Mouse (Mus musculus) CH12.LX (cell line): ENCODE results near the gene Dhrs7b. TPM values are rescaled to one million over a fixed set of nuclear protein-coding genes. Genes with fewer than 3 reads are reported as not detected.

Experiments used
- DNase-seq: peaks from one replicate; pipeline ENCODE4 v3.0.0-alpha.2; 2013; ENCODE audit errors: extremely low read depth
- H3K27ac ChIP-seq: 2 replicates; pipeline ENCODE4 v1.5.1; 2012; ENCODE audit warnings: low read depth, mild to moderate bottlenecking, control low read depth, moderate library complexity; ENCODE audit not compliant: insufficient read depth
- H3K27me3 ChIP-seq: replicated peaks from 2 replicates; pipeline ENCODE3; 2012; ENCODE audit warnings: inconsistent platforms
- H3K36me3 ChIP-seq, 2 experiments: replicated peaks in 1 of 2; 2 replicates each; pipeline versions ENCODE3 to v1.6.1; 2012; ENCODE audit warnings: inconsistent platforms in 1 of 2, low read length in 1 of 2, mild to moderate bottlenecking in 1 of 2, mixed read lengths in 1 of 2, moderate library complexity in 1 of 2; ENCODE audit not compliant: control insufficient read depth in 1 of 2, insufficient read depth in 1 of 2
- H3K4me1 ChIP-seq, 2 experiments: 2 replicates each; pipeline ENCODE4 v1.6.1; 2012; ENCODE audit warnings: inconsistent platforms in 1 of 2, moderate library complexity in 1 of 2; ENCODE audit not compliant: insufficient read depth in 2 of 2, control insufficient read depth in 1 of 2
- H3K4me2 ChIP-seq: 2 replicates; pipeline ENCODE4 v1.6.1; 2012; ENCODE audit warnings: low read depth, mild to moderate bottlenecking, control low read depth; ENCODE audit not compliant: poor library complexity, insufficient read depth, severe bottlenecking
- H3K4me3 ChIP-seq, 3 experiments: fragments of 150-350 bp in 1 of 3; sonication (generic) in 1 of 3; replicated peaks in 1 of 3; 2 replicates each; pipeline versions ENCODE3 to v1.5.1; 2011 to 2012; ENCODE audit warnings: low read depth in 2 of 3, low read length in 2 of 3, mild to moderate bottlenecking in 2 of 3, moderate library complexity in 2 of 3, control low read depth in 1 of 3, improper control_type of control experiment in 1 of 3, inconsistent platforms in 1 of 3, mixed read lengths in 1 of 3; ENCODE audit not compliant: poor library complexity in 1 of 3
- H3K79me2 ChIP-seq: replicated peaks from 2 replicates; pipeline ENCODE4 v1.6.1; 2012; ENCODE audit warnings: mild to moderate bottlenecking, moderate library complexity; ENCODE audit not compliant: control insufficient read depth, poor library complexity, insufficient read depth, severe bottlenecking; ENCODE audit errors: extremely low read depth
- H3K9ac ChIP-seq: 2 replicates; pipeline ENCODE4 v1.6.1; 2012; ENCODE audit warnings: low read depth, mild to moderate bottlenecking, control low read depth, moderate library complexity; ENCODE audit not compliant: insufficient read depth
- H3K9me3 ChIP-seq: replicated peaks from 2 replicates; pipeline ENCODE3; 2012; ENCODE audit warnings: low read length, inconsistent platforms, mixed read lengths
- BHLHE40 ChIP-seq: IDR thresholded peaks from 2 replicates; pipeline ENCODE4 v1.6.1; 2011; ENCODE audit warnings: mild to moderate bottlenecking, low read depth, low read length, improper control_type of control experiment
- CHD1 ChIP-seq: IDR thresholded peaks from 2 replicates; pipeline ENCODE4 v1.6.1; 2012; ENCODE audit warnings: low read depth, low read length, improper control_type of control experiment, inconsistent platforms
- CHD2 ChIP-seq: IDR thresholded peaks from 2 replicates; pipeline ENCODE4 v1.6.1; 2011; ENCODE audit warnings: low read length, improper control_type of control experiment
- E2F4 ChIP-seq: IDR thresholded peaks from 2 replicates; pipeline ENCODE4 v1.6.1; 2011; ENCODE audit warnings: low read depth, low read length, improper control_type of control experiment; ENCODE audit not compliant: insufficient replicate concordance
- ELF1 ChIP-seq: IDR thresholded peaks from 2 replicates; pipeline ENCODE4 v1.6.1; 2014; ENCODE audit warnings: low read depth, mild to moderate bottlenecking, inconsistent platforms, low read length, improper control_type of control experiment
- EP300 ChIP-seq: IDR thresholded peaks from 2 replicates; pipeline ENCODE4 v1.6.1; 2011; ENCODE audit warnings: low read length, improper control_type of control experiment
- ETS1 ChIP-seq: conservative IDR thresholded peaks from 2 replicates; pipeline ENCODE4 v1.6.1; 2012; ENCODE audit warnings: low read depth, mild to moderate bottlenecking, inconsistent platforms, low read length, improper control_type of control experiment, moderate library complexity
- HCFC1 ChIP-seq: IDR thresholded peaks from 2 replicates; pipeline ENCODE4 v1.6.1; 2012; ENCODE audit warnings: low read depth, mild to moderate bottlenecking, inconsistent platforms, low read length, improper control_type of control experiment
- JUN ChIP-seq: IDR thresholded peaks from 2 replicates; pipeline ENCODE4 v1.6.1; 2011; ENCODE audit warnings: low read depth, mild to moderate bottlenecking, low read length, improper control_type of control experiment, moderate library complexity; ENCODE audit not compliant: insufficient read depth
- JUND ChIP-seq: conservative IDR thresholded peaks from 2 replicates; pipeline ENCODE4 v1.6.1; 2011; ENCODE audit warnings: low read depth, low read length, improper control_type of control experiment
- MAFK ChIP-seq: IDR thresholded peaks from 2 replicates; pipeline ENCODE4 v1.6.1; 2011; ENCODE audit warnings: low read length, improper control_type of control experiment; ENCODE audit not compliant: insufficient replicate concordance
- MAZ ChIP-seq: IDR thresholded peaks from 2 replicates; pipeline ENCODE4 v1.6.1; 2012; ENCODE audit warnings: low read depth, mild to moderate bottlenecking, inconsistent platforms, low read length, improper control_type of control experiment, moderate library complexity
- MYC ChIP-seq: IDR thresholded peaks from 2 replicates; pipeline ENCODE4 v1.6.1; 2011; ENCODE audit warnings: low read depth, mild to moderate bottlenecking, improper control_type of control experiment, low read length
- PAX5 ChIP-seq: IDR thresholded peaks from 2 replicates; pipeline ENCODE4 v1.6.1; 2012; ENCODE audit warnings: low read length, inconsistent platforms, mixed read lengths
- POLR2A ChIP-seq: IDR thresholded peaks from 2 replicates; pipeline ENCODE4 v1.6.1; 2011; ENCODE audit warnings: low read depth, mild to moderate bottlenecking, improper control_type of control experiment, low read length
- POLR2AphosphoS2 ChIP-seq: IDR thresholded peaks from 2 replicates; pipeline ENCODE4 v1.6.1; 2011; ENCODE audit warnings: low read depth, low read length, improper control_type of control experiment
- RAD21 ChIP-seq: IDR thresholded peaks from 2 replicates; pipeline ENCODE4 v1.6.1; 2011; ENCODE audit warnings: low read depth, mild to moderate bottlenecking, low read length, improper control_type of control experiment, moderate library complexity
- RCOR1 ChIP-seq: conservative IDR thresholded peaks from 2 replicates; pipeline ENCODE4 v1.6.1; 2012; ENCODE audit warnings: low read depth, mild to moderate bottlenecking, inconsistent platforms, low read length, improper control_type of control experiment
- SMC3 ChIP-seq: IDR thresholded peaks from 2 replicates; pipeline ENCODE4 v1.6.1; 2011; ENCODE audit warnings: low read depth, low read length, improper control_type of control experiment
- TBP ChIP-seq: conservative IDR thresholded peaks from 2 replicates; pipeline ENCODE4 v1.6.1; 2011; ENCODE audit warnings: low read depth, low read length, improper control_type of control experiment
- TCF12 ChIP-seq: IDR thresholded peaks from 2 replicates; pipeline ENCODE4 v1.6.1; 2014; ENCODE audit warnings: low read depth, mild to moderate bottlenecking, inconsistent platforms, low read length, improper control_type of control experiment
- USF2 ChIP-seq: conservative IDR thresholded peaks from 2 replicates; pipeline ENCODE4 v1.6.1; 2011; ENCODE audit warnings: low read depth, low read length, improper control_type of control experiment
- ZC3H11A ChIP-seq: IDR thresholded peaks from 2 replicates; pipeline ENCODE4 v1.6.1; 2012; ENCODE audit warnings: low read depth, mild to moderate bottlenecking, inconsistent platforms, low read length, improper control_type of control experiment
- dilution Hi-C: fragments of 300-500 bp; cut with MboI; formaldehyde crosslinking; loops from 2 replicates; pipeline ENCODE4 v1.14.3; 2020; ENCODE audit warnings: low sequenced_read_pairs; ENCODE audit not compliant: extremely low pct_unique_long_range_greater_than_20kb, extremely low pct_ligation_motif_present
- in situ Hi-C: fragments of 300-500 bp; cut with MboI; formaldehyde crosslinking; loops from 3 replicates; pipeline ENCODE4 v1.14.3; 2019; ENCODE audit warnings: low sequenced_read_pairs, low pct_ligation_motif_present, low pct_unique_long_range_greater_than_20kb, mixed read lengths
- polyA plus RNA-seq: library from polyadenylated mRNA; unstranded; fragments of >175 nt; gene quantifications from 2 replicates; pipeline ENCODE4 v1.2.1, GENCODE M21; 2012; ENCODE audit warnings: low read depth; ENCODE audit not compliant: insufficient read length
- total RNA-seq, 2 experiments: library from RNA; depleted of rRNA; stranded (reverse); fragments of 300-350 nt in 1 of 2; fragments of >200 nt in 1 of 2; gene quantifications; 2 replicates each; pipeline ENCODE4 v1.2.3; 2012 to 2014

The Dhrs7b gene
- total and polyA plus RNA-seq, 3 experiments = 43.3 to 63.5 (median 59.2) TPM

GRCm38 (mm10) chr11:60816398-60816797, 14.0 kb upstream of the Dhrs7b start:
- no peak for TF ChIP-seq JUND
- no peak for TF ChIP-seq E2F4
- no peak for TF ChIP-seq USF2
- TF ChIP-seq HCFC1 = no peak
- no peak for TF ChIP-seq ETS1
- TF ChIP-seq PAX5 = no peak
- TF ChIP-seq TCF12 = no peak
- no peak for TF ChIP-seq RAD21
- TF ChIP-seq MAZ = no peak
- no peak for TF ChIP-seq JUN
- no peak for TF ChIP-seq BHLHE40
- no peak for TF ChIP-seq CHD1
- no peak for TF ChIP-seq POLR2AphosphoS2
- TF ChIP-seq POLR2A = no peak
- TF ChIP-seq ZC3H11A = no peak
- no peak for TF ChIP-seq CHD2
- TF ChIP-seq SMC3 = no peak
- TF ChIP-seq TBP = no peak
- H3K9ac ChIP-seq = no peak overlapping the region
- H3K4me1 ChIP-seq = peaks cover 5% of the 10 kb centered on the region in 2 experiments; a peak in 2 of 4 replicates
- H3K36me3 ChIP-seq = no peaks in the 10 kb centered on the region
- H3K4me3 ChIP-seq = no peak overlapping the region
- peaks cover 34% of the 10 kb centered on the region for H3K27me3 ChIP-seq
- dilution Hi-C loops (no loop called here), in situ Hi-C loops (no loop called here)
- H3K27ac ChIP-seq = no peak overlapping the region
- no peak overlapping the region for H3K4me2 ChIP-seq
- no peak for DNase-seq
- peaks cover 6% of the 10 kb centered on the region for H3K9me3 ChIP-seq
- H3K79me2 ChIP-seq = no peaks in the 10 kb centered on the region

DNA sequence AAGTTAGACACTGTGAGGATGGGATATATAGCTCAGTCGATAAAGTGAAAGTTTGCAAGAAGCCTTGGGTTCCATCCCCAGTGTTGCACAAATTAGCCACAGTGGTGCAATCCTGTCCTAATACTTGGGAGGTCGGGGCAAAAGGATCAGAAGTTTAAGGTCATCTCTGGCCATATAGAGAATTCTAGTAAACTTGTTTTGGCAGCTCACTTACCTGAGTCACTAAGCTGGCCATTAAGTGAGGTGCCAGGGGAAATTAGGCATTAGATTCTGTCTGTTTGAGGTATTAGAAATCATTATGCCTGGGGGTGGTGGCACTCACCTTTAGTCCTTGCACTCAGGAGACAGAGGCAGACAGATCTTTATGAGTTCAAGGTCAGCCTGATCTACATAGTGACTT, 6.7 kb upstream of the Dhrs7b start:
- H3K27ac ChIP-seq = no peak overlapping the region
- no peaks in the 10 kb centered on the region for H3K79me2 ChIP-seq
- TF ChIP-seq E2F4 (no peak), PAX5 (no peak), MYC (no peak), ZC3H11A (no peak), RCOR1 (no peak), MAFK (no peak), ELF1 (no peak), SMC3 (no peak), EP300 (no peak)
- no peak overlapping the region for H3K9ac ChIP-seq
- peaks cover 3% of the 10 kb centered on the region for H3K9me3 ChIP-seq
- H3K4me2 ChIP-seq = no peak overlapping the region
- peaks cover 21% of the 10 kb centered on the region for H3K27me3 ChIP-seq
- H3K4me1 ChIP-seq = peaks cover 0 to 9% of the 10 kb centered on the region in 2 experiments; a peak in 2 of 4 replicates
- in situ Hi-C loops (no loop called here), dilution Hi-C loops (no loop called here)
- H3K36me3 ChIP-seq = no peaks in the 10 kb centered on the region
- DNase-seq = no peak
- H3K4me3 ChIP-seq = no peak overlapping the region
